Mouse (Mus musculus) cerebellum, postnatal 10 days (tissue): ENCODE measurements around the gene Thbd.

Source experiments
- DNase-seq, 2 experiments: peaks; one replicate each; pipeline ENCODE4 v3.0.0; 2021; ENCODE audit warnings: mixed read lengths in 2 of 2

The Thbd gene

DNA sequence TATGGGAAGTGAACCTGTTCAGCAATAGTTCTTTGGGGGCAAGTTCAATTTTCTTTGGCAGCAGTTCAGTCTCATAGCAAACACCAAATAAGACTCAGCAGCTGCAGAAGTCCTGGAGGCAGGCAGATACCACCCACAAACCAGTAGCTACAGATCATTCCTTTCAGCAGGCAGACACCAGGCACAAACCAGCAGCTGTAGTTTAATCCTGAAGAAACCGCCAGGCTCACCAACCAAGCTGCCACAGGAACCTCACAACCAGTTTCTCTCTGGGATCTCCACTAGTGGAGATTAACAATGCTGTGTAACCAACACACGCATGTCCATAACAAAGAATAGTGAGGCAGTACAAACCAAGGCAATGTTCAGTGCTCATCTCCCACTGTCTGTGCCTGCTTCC is 26.9 kb downstream of the Thbd start:
- DNase-seq, result no peak

DNA sequence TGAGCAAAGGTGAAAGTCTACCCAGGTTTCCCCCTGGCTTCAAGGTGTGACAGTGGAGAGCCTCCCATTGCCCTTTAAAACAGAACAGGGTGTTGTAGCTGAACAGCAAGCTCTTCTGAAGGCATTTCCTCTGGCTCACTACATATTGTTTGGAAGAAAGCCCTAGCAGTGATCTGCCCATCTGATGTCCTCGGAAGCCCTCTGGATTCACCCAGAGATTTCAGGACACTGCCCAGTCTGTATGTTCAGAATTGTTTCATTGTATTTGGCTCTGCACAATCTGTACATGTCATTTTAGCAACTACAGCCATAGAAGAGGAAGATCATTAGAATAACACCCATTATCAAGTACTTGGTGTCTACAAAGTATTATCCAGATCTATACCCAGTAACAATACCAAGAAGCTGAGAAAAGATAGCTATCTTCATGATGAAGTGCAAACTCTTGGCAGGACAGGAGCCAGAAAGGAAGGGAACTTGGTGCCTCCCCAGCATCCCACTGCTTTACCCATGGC is 28.0 kb downstream of the Thbd start:
- DNase-seq, result no peak

DNA sequence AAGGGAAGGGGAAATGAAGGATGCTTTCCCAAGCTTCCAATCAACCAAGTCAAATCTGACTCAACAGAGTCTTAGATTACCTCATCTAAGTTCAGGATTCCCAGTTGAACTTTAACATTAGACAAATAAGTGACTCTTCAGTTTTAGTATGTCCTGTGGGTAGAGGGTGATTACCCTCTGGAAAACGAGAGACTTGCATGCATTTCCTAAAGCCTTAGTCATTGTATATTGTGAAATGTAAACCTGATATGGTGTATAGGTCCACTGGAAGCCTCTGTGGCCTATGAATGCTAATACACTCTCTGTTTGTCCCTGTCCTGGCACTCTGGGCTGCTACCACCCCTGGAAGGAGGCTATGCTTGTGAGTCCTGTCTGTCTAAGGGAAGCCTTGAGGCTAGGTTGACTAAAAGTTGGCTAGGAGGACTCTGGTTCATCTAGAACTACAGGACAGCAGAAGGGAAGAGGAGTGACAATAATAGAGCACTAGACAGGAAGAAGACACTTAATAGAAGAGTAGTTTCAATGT is 29.1 kb downstream of the Thbd start:
- no peak for DNase-seq

DNA sequence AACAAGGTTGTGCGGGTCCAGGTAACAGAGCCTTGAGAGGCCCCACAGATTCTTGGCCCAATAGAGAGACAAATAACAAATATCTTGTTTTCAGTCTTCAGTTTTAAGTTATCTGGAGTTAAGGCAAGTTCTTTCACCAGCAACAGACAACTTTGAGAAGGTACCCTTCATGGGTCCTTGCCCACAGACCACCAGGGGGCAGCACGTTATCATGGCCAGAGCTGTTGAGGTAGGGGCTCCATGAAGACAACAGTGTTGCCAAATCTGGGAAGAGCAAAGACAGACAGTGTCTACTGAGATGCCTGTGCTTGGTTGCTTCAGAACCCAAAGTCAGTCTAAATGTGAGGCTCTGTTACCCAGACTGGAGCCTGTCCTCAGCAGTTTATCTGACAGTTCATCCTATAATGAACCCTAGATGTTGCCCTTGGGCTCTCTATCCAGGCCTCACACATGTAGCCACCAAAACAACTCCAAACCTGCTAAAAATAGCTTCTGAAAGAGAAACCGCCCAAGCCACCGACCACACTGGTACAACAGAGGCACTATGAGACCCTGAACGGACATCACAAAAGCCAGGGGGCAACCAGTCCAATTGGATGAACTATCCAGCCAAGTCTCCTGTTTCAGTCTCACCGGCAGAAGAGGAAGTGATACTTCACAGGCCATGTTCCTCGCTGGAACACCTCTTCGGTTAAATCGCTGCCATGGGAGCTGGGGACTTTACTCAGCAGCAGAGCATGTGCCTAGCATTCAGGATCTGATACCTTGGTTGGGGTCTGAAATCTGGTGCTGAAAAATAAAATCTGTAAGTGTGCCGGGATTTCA is 32.5 kb downstream of the Thbd start:
- peak; percentile 78 to 80 for DNase-seq

DNA sequence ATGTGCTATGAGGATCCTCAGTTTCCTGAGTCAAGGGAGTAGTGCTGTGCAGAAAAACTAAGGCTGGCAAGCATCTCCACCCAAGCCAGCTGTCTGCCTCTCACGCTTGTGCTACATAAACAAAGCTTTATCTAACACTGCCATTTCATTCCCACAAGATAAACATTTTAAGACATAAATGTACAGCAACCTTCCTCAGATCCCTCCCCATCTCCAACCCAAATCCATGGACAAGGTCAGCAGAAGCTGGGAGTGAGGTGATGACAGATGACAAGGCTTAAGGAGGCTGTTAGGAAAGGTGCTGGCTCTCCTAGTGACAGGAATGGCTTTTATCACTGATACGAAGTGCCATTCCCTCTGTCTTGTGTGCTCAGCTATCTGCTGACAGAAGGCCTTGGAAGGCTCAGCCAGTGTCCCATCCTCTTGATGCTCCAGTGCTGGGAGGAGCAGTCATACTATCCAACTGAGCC is 34.4 kb downstream of the Thbd start:
- no peak for DNase-seq

DNA sequence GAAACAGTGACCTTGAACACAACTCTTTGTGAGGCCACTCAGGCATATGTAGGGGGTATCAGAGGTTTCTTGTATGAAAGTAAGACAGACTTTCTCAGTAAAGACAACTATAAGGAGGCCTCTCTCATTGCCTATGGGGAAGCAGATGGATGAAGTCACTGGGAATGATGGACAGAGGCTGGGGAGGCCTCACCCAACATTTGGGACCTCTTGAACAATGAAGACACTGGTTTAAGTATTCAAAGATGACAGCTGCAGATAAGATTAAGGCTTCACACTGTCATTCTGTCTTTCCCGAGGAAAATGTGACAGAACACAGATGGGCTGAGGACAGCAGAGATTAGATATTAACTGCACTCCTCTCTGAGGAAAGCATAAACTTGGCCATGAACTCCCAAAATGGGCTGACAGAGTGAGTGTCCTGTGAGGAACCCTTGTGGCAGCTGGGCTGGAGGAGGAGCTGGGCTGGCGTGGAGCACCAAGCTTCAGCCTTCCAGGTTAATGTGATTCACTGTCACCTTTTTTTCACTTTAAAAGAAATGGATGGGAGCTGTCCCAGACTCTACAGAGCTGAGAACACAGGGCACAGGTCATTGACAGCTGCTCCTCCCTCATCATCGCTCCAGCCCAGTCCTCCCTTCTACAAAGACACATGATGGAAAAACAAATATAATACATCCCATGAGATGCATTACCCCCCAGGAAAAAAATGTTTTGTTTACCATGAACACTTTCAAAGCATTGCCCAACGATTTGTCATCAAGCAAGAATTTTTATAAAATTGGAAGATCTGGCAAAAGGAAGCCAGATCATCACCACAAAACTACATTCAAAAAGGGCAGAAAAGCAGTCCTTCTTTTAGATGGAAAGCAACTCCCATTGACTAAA is 36.0 kb downstream of the Thbd start:
- DNase-seq, result no peak

DNA sequence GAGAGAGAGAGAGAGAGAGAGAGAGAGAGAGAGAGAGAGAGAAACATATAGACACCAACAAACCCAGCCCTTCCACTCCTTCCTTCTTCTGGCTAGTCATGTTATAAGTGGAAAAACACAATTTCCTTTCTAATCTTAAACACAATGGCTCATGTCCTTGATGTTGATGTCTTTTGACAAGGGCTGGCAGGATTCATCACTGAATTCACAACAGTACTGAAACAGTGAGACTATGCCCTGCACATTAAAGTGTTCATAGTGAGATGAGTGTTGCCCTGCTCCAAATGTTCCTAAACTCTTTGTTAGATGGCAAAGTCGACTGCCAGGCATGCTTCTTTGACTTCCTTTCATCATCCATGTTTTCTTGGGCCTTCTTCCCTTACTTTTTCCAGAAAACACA is 42.8 kb downstream of the Thbd start:
- no peak for DNase-seq

DNA sequence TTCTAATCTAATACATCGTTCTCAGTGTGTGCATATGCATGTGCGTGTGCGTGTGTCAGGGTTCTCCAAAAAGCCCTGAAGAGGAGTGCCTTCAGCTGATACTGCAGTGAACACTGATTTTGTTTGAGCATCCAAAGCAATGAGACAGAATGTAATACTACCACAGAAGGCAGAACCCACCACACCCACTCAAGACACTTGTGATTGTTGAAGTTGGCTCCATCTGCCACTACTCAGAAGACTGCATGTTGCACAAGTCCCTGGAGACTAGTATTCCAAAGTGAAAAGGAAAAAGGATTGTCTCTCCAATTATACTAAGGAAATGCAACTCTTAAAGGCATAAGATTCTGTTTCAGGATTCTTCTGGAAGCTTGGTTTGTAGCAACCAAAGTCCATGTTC is 43.5 kb downstream of the Thbd start:
- no peak for DNase-seq

DNA sequence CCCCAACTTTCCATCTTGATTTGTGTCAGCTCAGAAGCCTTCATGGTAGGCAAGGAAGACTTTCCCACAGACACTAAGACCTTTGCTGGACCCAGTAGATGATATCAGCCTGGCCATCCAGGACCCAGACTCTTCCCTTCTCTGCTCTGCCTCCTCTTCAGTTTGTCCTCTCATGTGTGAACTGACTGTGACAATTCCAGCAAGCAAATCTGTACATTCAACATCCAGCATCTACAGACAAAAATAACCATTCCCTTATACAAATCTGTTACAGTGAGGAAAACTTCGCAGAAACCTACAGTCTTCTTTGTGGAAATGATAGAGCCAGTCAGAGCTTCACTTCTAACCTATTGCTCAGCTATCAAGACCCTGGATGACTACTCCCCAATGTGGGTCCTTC is 50.8 kb downstream of the Thbd start:
- no peak for DNase-seq
